Mouse (Mus musculus) forebrain, embryonic 11.5 days (tissue): ENCODE results near the gene H2afv. TPM values are rescaled to one million over a fixed set of nuclear protein-coding genes. Genes with fewer than 3 reads are reported as not detected.

Experiments
- ATAC-seq: fragments of 200-750 bp; cut with Nextera tagmentation; replicated peaks from 2 replicates; pipeline ENCODE4 v1.8.0; 2017; ENCODE audit warnings: moderate TSS enrichment; ENCODE audit not compliant: low FRiP score
- DNase-seq: peaks from one replicate; pipeline ENCODE4 v3.0.0-alpha.2; 2017; ENCODE audit warnings: low spot score
- H3K27ac ChIP-seq: fragments of 300-500 bp; sonication (generic); 2 replicates; pipeline ENCODE4 v1.5.1; 2014; ENCODE audit warnings: low read depth, low read length
- H3K27me3 ChIP-seq: fragments of 300-500 bp; sonication (generic); 2 replicates; pipeline ENCODE4 v1.6.1; 2014; ENCODE audit warnings: mild to moderate bottlenecking, low read length, mixed read lengths; ENCODE audit not compliant: control insufficient read depth, insufficient read depth
- H3K36me3 ChIP-seq: fragments of 300-500 bp; sonication (generic); 2 replicates; pipeline ENCODE4 v1.6.1; 2014; ENCODE audit warnings: mild to moderate bottlenecking, low read length, moderate library complexity, mixed read lengths; ENCODE audit not compliant: control insufficient read depth, insufficient read depth
- H3K4me1 ChIP-seq: fragments of 300-500 bp; sonication (generic); replicated peaks from 2 replicates; pipeline ENCODE4 v1.6.1; 2014; ENCODE audit warnings: low read length, mixed read lengths; ENCODE audit not compliant: control insufficient read depth, insufficient read depth
- H3K4me2 ChIP-seq: fragments of 300-500 bp; sonication (generic); 2 replicates; pipeline ENCODE4 v1.6.1; 2014; ENCODE audit warnings: low read depth, mild to moderate bottlenecking, low read length, moderate library complexity, mixed read lengths; ENCODE audit not compliant: severe bottlenecking
- H3K4me3 ChIP-seq: fragments of 300-500 bp; sonication (generic); 2 replicates; pipeline ENCODE4 v1.5.1; 2014; ENCODE audit warnings: low read depth, low read length
- H3K9ac ChIP-seq: fragments of 300-500 bp; sonication (generic); 2 replicates; pipeline ENCODE4 v1.6.1; 2014; ENCODE audit warnings: low read length
- H3K9me3 ChIP-seq: fragments of 300-500 bp; sonication (generic); 2 replicates; pipeline ENCODE4 v1.6.1; 2016; ENCODE audit warnings: low read length, mixed read lengths; ENCODE audit not compliant: control insufficient read depth
- WGBS: fragments of 180-500 bp; shearing (Covaris S2); extraction: QIAGEN DNeasy Blood & Tissue Kit; methylation state at CpG from one replicate; pipeline ENCODE4 v1.1.7; 2014; 5-methylcytosine and 5-hydroxymethylcytosine counted together
- polyA plus RNA-seq: library from polyadenylated mRNA; unstranded; fragments of >200 nt; fragmentation: Nextera tagmentation; extraction: Ambion mirVana; gene quantifications from 2 replicates; pipeline ENCODE4 v1.2.1, GENCODE M21; 2014

Gene H2afv
- polyA plus RNA-seq, result 962 and 982 TPM in 2 replicates

GRCm38 (mm10) chr11:6444077-6444853 is at the start of gene H2afv:
Gene H2afv, minus strand, starts transcription at chr11:6444443.
- ATAC-seq (peak; percentile 99), DNase-seq (peak; percentile 99)
- no peaks in the 10 kb centered on the region for H3K27me3 ChIP-seq
- WGBS, result under 1% methylated on average over 78 of the region's 80 CpGs
- H3K4me3 ChIP-seq, result peak within 1 kb of the TSS; percentile 82
- no peaks in the 10 kb centered on the region for H3K9me3 ChIP-seq
- H3K27ac ChIP-seq, result peak within 1 kb of the TSS; percentile 90
- peaks cover 3% of the 10 kb centered on the region; the same call in 1 of the 2 replicates for H3K4me1 ChIP-seq
- H3K4me2 ChIP-seq, result peak within 1 kb of the TSS; percentile 74
- H3K36me3 ChIP-seq, result no peaks in the 10 kb centered on the region; the same call in 1 of the 2 replicates
- H3K9ac ChIP-seq, result peak within 1 kb of the TSS; percentile 85

GRCm38 (mm10) chr11:6489691-6490503 is 45.7 kb upstream of the H2afv start:
- no peaks in the 10 kb centered on the region for H3K9me3 ChIP-seq
- H3K4me1 ChIP-seq, result no peaks in the 10 kb centered on the region
- H3K36me3 ChIP-seq, result no peaks in the 10 kb centered on the region
- no peak overlapping the region for H3K9ac ChIP-seq
- DNase-seq (no peak), ATAC-seq (no peak)
- no peaks in the 10 kb centered on the region for H3K27me3 ChIP-seq
- H3K4me3 ChIP-seq, result no peak overlapping the region
- H3K27ac ChIP-seq, result no peak overlapping the region
- no peak overlapping the region for H3K4me2 ChIP-seq
- WGBS, result 59% methylated on average over 6 of the region's 6 CpGs

GRCm38 (mm10) chr11:6489257-6489656 is 45.0 kb upstream of the H2afv start:
- Histone ChIP-seq H3K9me3 (no peaks in the 10 kb centered on the region), H3K36me3 (no peaks in the 10 kb centered on the region), H3K4me3 (no peak overlapping the region), H3K4me1 (no peaks in the 10 kb centered on the region), H3K4me2 (no peak overlapping the region), H3K9ac (no peak overlapping the region), H3K27me3 (no peaks in the 10 kb centered on the region), H3K27ac (no peak overlapping the region)
- DNase-seq, result no peak
- ATAC-seq, result no peak
- WGBS, result 85% methylated on average over 7 of the region's 7 CpGs

- Histone ChIP-seq H3K9ac (no peak overlapping the region), H3K4me1 (no peaks in the 10 kb centered on the region), H3K27me3 (no peaks in the 10 kb centered on the region), H3K9me3 (no peaks in the 10 kb centered on the region), H3K36me3 (no peaks in the 10 kb centered on the region), H3K27ac (no peak overlapping the region), H3K4me2 (no peak overlapping the region), H3K4me3 (no peak overlapping the region)
- DNase-seq, result no peak
- no peak for ATAC-seq
- 96% methylated on average over 5 of the region's 5 CpGs for WGBS
These were observed 43.9 kb upstream of the H2afv start for GRCm38 (mm10) chr11:6488041-6488684.

- ATAC-seq (no peak), DNase-seq (no peak)
- no peaks in the 10 kb centered on the region for H3K9me3 ChIP-seq
- no peaks in the 10 kb centered on the region for H3K27me3 ChIP-seq
- no peaks in the 10 kb centered on the region for H3K36me3 ChIP-seq
- H3K9ac ChIP-seq, result no peak overlapping the region
- H3K27ac ChIP-seq, result no peak overlapping the region
- H3K4me1 ChIP-seq, result no peaks in the 10 kb centered on the region
- WGBS, result 61% methylated on average over 7 of the region's 7 CpGs
- H3K4me3 ChIP-seq, result no peak overlapping the region
- H3K4me2 ChIP-seq, result no peak overlapping the region
These were observed 43.3 kb upstream of the H2afv start for GRCm38 (mm10) chr11:6487496-6487895.

- 75% methylated on average over 6 of the region's 6 CpGs for WGBS
- no peak overlapping the region for H3K9ac ChIP-seq
- no peaks in the 10 kb centered on the region for H3K36me3 ChIP-seq
- no peaks in the 10 kb centered on the region for H3K27me3 ChIP-seq
- no peak overlapping the region for H3K4me3 ChIP-seq
- no peak for ATAC-seq
- no peaks in the 10 kb centered on the region for H3K9me3 ChIP-seq
- no peaks in the 10 kb centered on the region for H3K4me1 ChIP-seq
- no peak overlapping the region for H3K27ac ChIP-seq
- no peak overlapping the region for H3K4me2 ChIP-seq
- no peak for DNase-seq
These were observed 42.7 kb upstream of the H2afv start for GRCm38 (mm10) chr11:6486916-6487315.

GRCm38 (mm10) chr11:6484244-6484959 is 40.2 kb upstream of the H2afv start:
- H3K4me1 ChIP-seq, result no peaks in the 10 kb centered on the region
- ATAC-seq, result no peak

GRCm38 (mm10) chr11:6483103-6483502 is 38.9 kb upstream of the H2afv start:
- DNase-seq, result no peak
- Histone ChIP-seq H3K9me3 (no peaks in the 10 kb centered on the region), H3K27ac (no peak overlapping the region), H3K36me3 (no peaks in the 10 kb centered on the region), H3K4me2 (no peak overlapping the region), H3K9ac (no peak overlapping the region), H3K27me3 (no peaks in the 10 kb centered on the region), H3K4me3 (no peak overlapping the region), H3K4me1 (no peaks in the 10 kb centered on the region)
- ATAC-seq, result no peak
- WGBS, result 84% methylated on average over 2 of the region's 2 CpGs

More at GRCm38 (mm10) chr11:6484244-6484959, 40.2 kb upstream of the H2afv start:
- DNase-seq, result no peak
- no peaks in the 10 kb centered on the region for H3K27me3 ChIP-seq
- no peaks in the 10 kb centered on the region for H3K36me3 ChIP-seq
- H3K9ac ChIP-seq, result no peak overlapping the region
- 60% methylated on average over 3 of the region's 3 CpGs for WGBS
- H3K4me3 ChIP-seq, result no peak overlapping the region
- no peak overlapping the region for H3K4me2 ChIP-seq
- no peaks in the 10 kb centered on the region for H3K9me3 ChIP-seq
- no peak overlapping the region for H3K27ac ChIP-seq
